Mouse (Mus musculus): ENCODE data around the gene M1ap. TPM values are rescaled to one million over a fixed set of nuclear protein-coding genes. Genes with fewer than 3 reads are reported as not detected.

Gene M1ap
- polyA plus RNA-seq (2015; fragmentation: Nextera tagmentation; extraction: Ambion mirVana), result 0.25 and 0.88 TPM in 2 replicates

DNA sequence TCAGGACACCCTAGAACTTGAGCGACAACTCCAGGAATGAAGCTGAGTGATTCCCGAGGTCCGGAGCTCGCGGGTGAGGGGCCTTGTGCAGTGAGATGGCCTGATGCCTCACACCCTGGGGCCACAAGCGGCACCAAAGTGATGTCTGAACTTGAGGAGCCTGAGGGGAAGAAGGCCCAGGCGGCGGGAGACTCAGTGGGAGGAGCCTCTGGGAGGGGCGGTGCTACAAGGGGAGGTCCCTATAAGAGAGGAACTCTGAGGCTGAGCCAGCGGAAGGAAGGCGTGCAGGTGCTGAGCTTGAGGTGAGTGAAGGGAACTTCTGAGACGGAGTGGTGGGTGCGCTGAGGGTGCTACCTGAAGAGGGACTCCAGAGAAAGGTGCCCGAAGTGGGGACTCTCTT lies at the start of gene M1ap:
M1ap (plus strand) TSS at position 252 of the 400 bp plus-strand sequence.
- no peak for ATAC-seq (ENCODE audit: insufficient number of reproducible peaks, insufficient read depth, low FRiP score, low TSS enrichment, low read depth)
- no peaks in the 10 kb centered on the region for H3K36me3 ChIP-seq
- no peaks in the 10 kb centered on the region for H3K27me3 ChIP-seq
- no peaks in the 10 kb centered on the region for H3K4me1 ChIP-seq
- H3K9ac ChIP-seq, result no peak within 1 kb of the TSS
- H3K27ac ChIP-seq, result no peak within 1 kb of the TSS
- H3K4me2 ChIP-seq, result no peak within 1 kb of the TSS
- no peak within 1 kb of the TSS for H3K4me3 ChIP-seq
- 64% methylated on average over 14 of the region's 14 CpGs for WGBS
- H3K9me3 ChIP-seq, result no peaks in the 10 kb centered on the region; the same call in 1 of the 2 replicates

DNA sequence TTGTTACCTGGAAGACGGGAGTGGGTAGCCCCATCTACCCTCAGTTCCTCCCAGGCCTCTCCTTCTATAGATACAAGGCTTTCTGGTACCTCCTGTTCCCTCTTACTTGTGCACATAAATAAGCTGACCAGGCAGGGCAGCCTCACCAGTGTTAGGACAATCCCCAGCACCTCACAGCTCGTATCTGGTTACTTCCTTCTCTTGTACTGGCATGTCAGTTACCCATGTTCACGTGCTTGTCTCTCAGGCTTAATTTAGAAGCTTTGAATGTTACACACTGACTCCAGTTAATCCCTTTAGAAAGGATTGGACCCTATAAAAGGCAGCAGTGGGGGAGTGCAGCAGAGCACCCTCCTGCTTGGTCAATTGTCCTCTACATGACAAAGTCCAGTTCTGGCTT lies 49.4 kb upstream of the M1ap start:
- Histone ChIP-seq H3K9me3 (no peaks in the 10 kb centered on the region), H3K4me3 (no peak overlapping the region), H3K27me3 (no peaks in the 10 kb centered on the region), H3K4me1 (no peaks in the 10 kb centered on the region), H3K4me2 (no peak overlapping the region), H3K9ac (no peak overlapping the region), H3K27ac (no peak overlapping the region), H3K36me3 (no peaks in the 10 kb centered on the region)
- 52% methylated on average over 3 of the region's 3 CpGs for WGBS
- no peak for ATAC-seq (ENCODE audit: insufficient number of reproducible peaks, insufficient read depth, low FRiP score, low TSS enrichment, low read depth)

DNA sequence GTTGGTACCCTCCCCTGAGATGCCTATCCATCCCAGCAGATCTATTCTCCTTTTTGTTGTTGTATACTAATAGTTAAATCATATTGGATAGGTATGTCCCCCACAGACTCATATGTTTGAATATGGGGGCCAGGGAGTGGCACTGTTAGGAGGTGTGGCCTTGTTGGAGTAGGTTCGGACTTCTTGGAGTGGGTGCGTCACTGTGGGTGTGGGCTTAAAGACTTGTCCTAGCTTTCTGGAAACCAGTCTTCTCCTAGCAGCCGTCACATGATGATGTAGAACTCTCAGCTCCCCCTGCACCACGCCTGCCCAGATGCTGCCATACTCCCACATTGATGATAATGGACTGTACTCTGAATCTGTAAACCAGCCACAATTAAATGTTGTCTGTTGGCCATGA lies 48.5 kb upstream of the M1ap start:
- Histone ChIP-seq H3K4me2 (no peak overlapping the region), H3K27ac (no peak overlapping the region), H3K9me3 (no peaks in the 10 kb centered on the region), H3K4me3 (no peak overlapping the region), H3K9ac (no peak overlapping the region), H3K27me3 (no peaks in the 10 kb centered on the region), H3K36me3 (no peaks in the 10 kb centered on the region), H3K4me1 (no peaks in the 10 kb centered on the region)
- WGBS, result 82% methylated on average over 4 of the region's 4 CpGs
- no peak for ATAC-seq (ENCODE audit: insufficient number of reproducible peaks, insufficient read depth, low FRiP score, low TSS enrichment, low read depth)

DNA sequence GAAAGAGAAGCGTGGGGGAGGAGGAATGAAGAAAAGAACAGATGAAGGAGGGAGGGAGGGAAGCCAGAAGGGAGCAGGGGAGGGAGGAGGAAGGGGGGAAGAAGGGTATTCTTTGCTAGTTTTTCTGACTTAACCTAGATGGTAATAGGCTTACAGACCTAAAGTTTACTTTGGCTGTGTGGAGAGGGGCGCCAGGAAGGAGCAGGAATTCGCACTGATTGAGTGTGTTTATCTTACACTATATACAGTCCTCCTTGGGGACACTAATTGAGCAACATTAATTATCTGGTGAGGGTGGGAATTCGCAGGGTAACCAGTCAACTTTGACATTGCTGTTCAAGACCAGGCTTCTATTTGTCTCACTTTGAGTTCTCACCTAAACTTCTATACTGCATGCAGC lies 48.0 kb upstream of the M1ap start:
- no peak for ATAC-seq (ENCODE audit: insufficient number of reproducible peaks, insufficient read depth, low FRiP score, low TSS enrichment, low read depth)
- WGBS, result 57% methylated on average over 4 of the region's 4 CpGs
- no peaks in the 10 kb centered on the region for H3K36me3 ChIP-seq
- no peaks in the 10 kb centered on the region for H3K9me3 ChIP-seq
- H3K4me2 ChIP-seq, result no peak overlapping the region
- H3K4me1 ChIP-seq, result no peaks in the 10 kb centered on the region
- H3K9ac ChIP-seq, result no peak overlapping the region
- no peak overlapping the region for H3K27ac ChIP-seq
- no peak overlapping the region for H3K4me3 ChIP-seq
- H3K27me3 ChIP-seq, result no peaks in the 10 kb centered on the region

DNA sequence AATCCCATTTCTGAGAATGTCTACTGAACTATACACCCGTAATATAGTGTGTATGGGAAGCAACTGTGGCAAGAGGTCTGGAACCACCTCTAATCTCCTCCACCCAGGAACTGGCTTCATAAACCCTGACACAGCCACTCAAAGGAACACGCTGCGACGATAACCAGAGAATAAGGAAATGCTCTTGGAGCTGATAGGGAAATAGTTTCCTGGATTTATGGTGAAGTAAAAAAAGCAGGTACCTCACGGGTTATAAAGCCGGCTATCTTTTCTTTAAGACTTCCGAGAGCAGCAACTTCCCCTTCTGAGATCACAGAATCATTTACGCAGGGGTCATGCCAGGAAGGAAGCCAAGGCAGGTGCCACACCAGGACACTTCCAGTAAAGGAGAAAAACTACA lies 44.1 kb upstream of the M1ap start:
- ATAC-seq (ENCODE audit: insufficient number of reproducible peaks, insufficient read depth, low FRiP score, low TSS enrichment, low read depth), result no peak
- H3K27ac ChIP-seq, result no peak overlapping the region
- no peak overlapping the region for H3K9ac ChIP-seq
- H3K27me3 ChIP-seq, result no peaks in the 10 kb centered on the region
- H3K4me2 ChIP-seq, result no peak overlapping the region
- H3K36me3 ChIP-seq, result no peaks in the 10 kb centered on the region
- WGBS, result 78% methylated on average over 8 of the region's 8 CpGs
- H3K4me3 ChIP-seq, result no peak overlapping the region
- H3K9me3 ChIP-seq, result no peaks in the 10 kb centered on the region
- H3K4me1 ChIP-seq, result no peaks in the 10 kb centered on the region

DNA sequence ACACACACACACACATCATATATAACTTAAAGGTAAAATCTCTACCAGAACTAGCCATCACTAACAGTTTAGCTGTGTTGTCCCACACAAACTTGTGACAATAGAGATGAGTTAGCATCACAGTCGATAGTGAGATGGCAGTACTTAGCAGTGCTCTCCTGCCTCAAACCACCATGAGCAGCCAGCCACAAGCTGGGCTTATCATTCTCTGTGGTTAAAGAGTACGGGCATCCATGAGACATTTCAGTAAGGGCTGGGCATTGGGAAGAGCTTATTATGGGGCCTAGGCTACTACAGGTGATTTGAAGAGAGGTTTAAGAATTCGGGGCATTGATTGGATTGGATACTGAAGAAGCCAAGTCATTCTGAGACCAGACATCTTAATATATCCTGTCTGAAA lies 39.7 kb upstream of the M1ap start:
- Histone ChIP-seq H3K9me3 (no peaks in the 10 kb centered on the region), H3K27ac (no peak overlapping the region), H3K9ac (no peak overlapping the region), H3K36me3 (no peaks in the 10 kb centered on the region), H3K4me2 (no peak overlapping the region), H3K4me3 (no peak overlapping the region), H3K27me3 (no peaks in the 10 kb centered on the region), H3K4me1 (no peaks in the 10 kb centered on the region; the same call in 1 of the 2 replicates)
- 86% methylated on average over 3 of the region's 3 CpGs for WGBS
- ATAC-seq (ENCODE audit: insufficient number of reproducible peaks, insufficient read depth, low FRiP score, low TSS enrichment, low read depth), result no peak

DNA sequence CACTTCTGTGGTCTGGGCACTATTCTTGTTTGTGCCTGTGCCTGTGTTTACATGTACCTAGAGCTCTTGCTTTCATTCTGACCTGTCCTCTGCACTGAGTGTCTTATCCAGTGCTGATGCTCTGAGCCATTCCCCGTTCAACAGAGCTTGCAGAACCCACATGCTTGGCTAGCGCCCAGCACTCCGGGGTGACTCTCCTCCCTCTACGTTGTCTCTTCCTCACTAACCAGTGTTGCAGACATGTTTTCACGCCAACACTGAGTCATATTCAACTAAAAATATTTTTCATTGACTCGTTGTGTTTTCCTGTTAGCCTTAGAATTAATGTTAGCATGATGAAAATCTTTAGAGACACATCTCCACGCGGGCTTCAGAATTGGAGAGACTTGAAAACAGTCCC lies 38.7 kb upstream of the M1ap start:
- 75% methylated on average over 8 of the region's 8 CpGs for WGBS
- Histone ChIP-seq H3K9ac (no peak overlapping the region), H3K27me3 (no peaks in the 10 kb centered on the region), H3K4me2 (no peak overlapping the region), H3K9me3 (no peaks in the 10 kb centered on the region), H3K4me3 (no peak overlapping the region), H3K27ac (no peak overlapping the region), H3K4me1 (no peaks in the 10 kb centered on the region; the same call in 1 of the 2 replicates), H3K36me3 (no peaks in the 10 kb centered on the region)
- ATAC-seq (ENCODE audit: insufficient number of reproducible peaks, insufficient read depth, low FRiP score, low TSS enrichment, low read depth), result no peak

DNA sequence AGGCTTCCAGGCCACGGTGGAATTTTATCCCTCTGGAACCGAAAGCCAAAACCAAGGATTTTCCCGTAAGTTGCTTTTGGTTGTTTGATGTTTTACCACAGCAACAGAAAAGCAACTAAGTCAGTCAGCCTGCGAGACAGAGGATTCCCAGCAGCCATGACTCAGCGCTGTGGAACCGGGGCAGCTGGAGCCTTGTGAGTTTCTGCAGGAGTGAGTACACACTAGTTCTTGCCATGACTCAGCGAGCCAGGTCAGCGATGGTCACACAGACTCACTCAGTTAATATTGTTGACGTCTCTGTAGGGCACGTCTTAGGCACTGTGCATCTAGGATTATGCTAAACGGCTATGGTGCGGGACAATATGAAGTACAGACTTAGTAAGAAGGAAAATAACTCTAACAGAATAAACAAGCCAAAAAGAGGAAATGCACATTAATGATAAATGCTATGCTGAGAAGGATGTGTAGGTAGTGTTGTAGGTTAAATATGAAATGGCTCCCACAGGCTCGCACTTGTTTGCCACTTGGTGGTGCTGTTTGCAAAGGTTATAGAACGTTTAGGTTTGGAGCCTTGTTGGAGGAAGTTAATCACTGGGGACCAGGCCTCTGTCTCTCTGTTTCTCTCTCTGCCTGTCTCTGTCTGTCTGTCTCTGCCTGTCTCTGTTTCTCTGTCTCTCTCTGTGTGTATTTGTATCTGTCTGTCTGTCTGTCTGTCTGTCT lies 37.4 kb upstream of the M1ap start:
- H3K36me3 ChIP-seq, result no peaks in the 10 kb centered on the region

DNA sequence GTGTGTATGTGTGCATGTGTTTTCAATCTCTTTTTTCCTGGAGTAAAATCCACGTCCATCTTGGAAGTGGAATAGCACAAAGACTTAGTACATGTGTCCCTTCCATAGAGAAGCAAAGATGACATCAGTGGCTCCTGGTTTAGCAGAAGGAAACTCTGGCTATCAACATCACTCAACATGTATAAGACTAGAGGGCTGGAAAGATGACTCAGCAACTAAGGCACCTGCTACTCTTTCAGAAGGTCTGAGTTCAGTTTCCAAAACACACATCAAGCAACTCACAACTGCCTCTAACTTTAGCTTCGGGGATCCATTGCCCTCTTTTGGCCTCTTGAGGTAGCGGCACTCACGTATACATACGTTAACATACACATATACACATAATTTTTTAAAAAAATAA lies 35.4 kb upstream of the M1ap start:
- WGBS, result 82% methylated on average over 5 of the region's 5 CpGs
- Histone ChIP-seq H3K27ac (no peak overlapping the region), H3K4me1 (no peaks in the 10 kb centered on the region; the same call in 1 of the 2 replicates), H3K4me2 (no peak overlapping the region), H3K9ac (no peak overlapping the region), H3K36me3 (no peaks in the 10 kb centered on the region), H3K9me3 (no peaks in the 10 kb centered on the region), H3K27me3 (no peaks in the 10 kb centered on the region), H3K4me3 (no peak overlapping the region)
- no peak for ATAC-seq (ENCODE audit: insufficient number of reproducible peaks, insufficient read depth, low FRiP score, low TSS enrichment, low read depth)

More for the DNA sequence above, 37.4 kb upstream of the M1ap start:
- H3K4me1 ChIP-seq, result no peaks in the 10 kb centered on the region; the same call in 1 of the 2 replicates
- H3K27ac ChIP-seq, result no peak overlapping the region
- H3K4me2 ChIP-seq, result no peak overlapping the region
- no peak overlapping the region for H3K4me3 ChIP-seq
- WGBS, result 57% methylated on average over 14 of the region's 14 CpGs
- ATAC-seq (ENCODE audit: insufficient number of reproducible peaks, insufficient read depth, low FRiP score, low TSS enrichment, low read depth), result no peak
- H3K9me3 ChIP-seq, result no peaks in the 10 kb centered on the region
- H3K9ac ChIP-seq, result 0 out of 2 replicates have a peak overlapping the region, but pooled peaks have one; percentile 28
- H3K27me3 ChIP-seq, result no peaks in the 10 kb centered on the region

DNA sequence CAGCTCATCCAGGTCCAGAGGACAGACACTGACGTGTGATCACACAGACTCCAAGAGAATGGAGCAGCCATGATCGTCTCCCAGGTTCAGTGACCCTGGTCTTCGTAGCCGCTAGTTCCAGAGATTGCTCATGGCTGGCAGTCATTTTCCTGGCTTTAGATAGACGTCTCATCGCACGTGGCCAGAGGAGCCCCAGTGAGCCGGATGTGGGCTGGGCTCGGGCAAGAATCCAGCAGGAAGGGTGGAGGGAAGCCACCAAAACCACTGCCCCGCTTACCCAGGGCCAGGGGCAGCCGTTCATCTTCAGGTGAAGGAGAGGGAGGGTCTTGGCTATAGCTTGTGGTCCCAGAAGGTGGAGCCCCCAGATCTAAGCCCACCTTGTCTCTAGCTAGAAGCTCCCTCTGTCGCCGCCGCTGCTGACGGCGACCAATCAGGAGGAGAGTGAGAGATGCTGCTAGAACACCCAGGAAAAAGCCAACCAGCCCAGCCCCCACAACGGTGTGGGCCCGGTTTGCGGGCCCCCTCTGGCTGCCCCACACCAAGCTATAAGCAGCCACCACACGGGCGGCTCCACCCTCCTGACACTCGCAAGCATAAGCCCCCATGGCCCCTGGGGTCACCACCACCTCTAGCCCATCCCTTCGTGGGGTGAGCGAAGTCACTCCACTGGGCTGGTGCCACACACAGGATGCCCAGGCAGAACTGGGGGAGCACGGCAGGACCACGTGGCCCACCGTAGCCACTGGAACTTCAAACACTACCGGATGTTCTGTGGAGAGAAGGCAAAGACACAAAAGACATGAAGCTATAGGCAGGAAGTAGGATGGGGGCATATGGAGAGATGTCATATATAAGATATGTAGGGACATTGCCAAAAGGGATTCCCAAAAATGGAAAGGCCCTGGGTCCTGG lies 33.1 kb upstream of the M1ap start:
- H3K36me3 ChIP-seq, result no peaks in the 10 kb centered on the region
- H3K4me1 ChIP-seq, result peaks cover 2% of the 10 kb centered on the region
- WGBS, result 78% methylated on average over 28 of the region's 28 CpGs
- ATAC-seq (ENCODE audit: insufficient number of reproducible peaks, insufficient read depth, low FRiP score, low TSS enrichment, low read depth), result no peak
- H3K27me3 ChIP-seq, result no peaks in the 10 kb centered on the region
- H3K4me3 ChIP-seq, result no peak overlapping the region
- H3K4me2 ChIP-seq, result no peak overlapping the region
- no peak overlapping the region for H3K27ac ChIP-seq
- H3K9ac ChIP-seq, result no peak overlapping the region
- H3K9me3 ChIP-seq, result no peaks in the 10 kb centered on the region

DNA sequence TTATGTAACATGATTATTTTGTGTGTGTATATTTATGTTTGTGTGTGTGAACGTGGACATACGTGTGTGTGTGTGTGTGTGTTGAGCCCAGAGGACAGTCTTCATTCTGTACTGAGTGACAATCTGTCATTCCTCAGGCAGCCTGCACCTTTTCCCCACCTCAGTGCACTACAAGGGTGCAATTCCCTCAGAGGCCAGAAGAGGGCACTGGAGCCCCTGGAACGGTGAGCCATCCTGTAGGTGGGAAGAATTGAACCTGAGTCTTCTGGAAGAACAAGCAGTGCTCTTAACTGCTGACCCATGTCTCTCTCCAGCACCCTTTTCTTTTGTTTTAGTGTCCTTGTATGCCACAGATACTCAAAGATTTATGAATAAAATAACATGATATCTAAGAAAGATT lies 30.8 kb upstream of the M1ap start:
- Histone ChIP-seq H3K4me3 (no peak overlapping the region), H3K4me2 (no peak overlapping the region), H3K27ac (no peak overlapping the region), H3K9me3 (no peaks in the 10 kb centered on the region), H3K4me1 (peaks cover 2% of the 10 kb centered on the region; the same call in 1 of the 2 replicates), H3K27me3 (no peaks in the 10 kb centered on the region), H3K9ac (no peak overlapping the region), H3K36me3 (no peaks in the 10 kb centered on the region)
- no peak for ATAC-seq (ENCODE audit: insufficient number of reproducible peaks, insufficient read depth, low FRiP score, low TSS enrichment, low read depth)
- WGBS, result 17% methylated on average over 3 of the region's 3 CpGs

DNA sequence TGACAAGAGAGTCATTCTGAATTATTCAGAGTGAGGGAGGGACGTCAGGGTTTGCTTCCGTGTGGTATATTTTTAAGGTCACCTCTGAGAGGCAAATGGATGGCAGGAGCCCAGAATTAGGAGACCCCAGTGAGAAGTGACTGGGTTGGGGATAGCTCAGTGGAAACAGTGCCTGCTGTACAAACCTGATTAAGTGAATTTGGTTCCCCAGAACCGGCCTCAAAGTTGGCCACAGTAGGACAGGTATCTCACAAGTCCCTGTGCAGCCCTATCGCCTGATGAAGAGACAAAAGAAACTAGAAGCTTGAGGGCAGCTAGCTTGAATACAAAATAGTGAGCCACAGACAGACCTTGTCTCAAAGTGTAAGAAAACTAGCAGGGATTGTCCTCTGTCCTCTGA lies 30.2 kb upstream of the M1ap start:
- Histone ChIP-seq H3K27me3 (no peaks in the 10 kb centered on the region), H3K9ac (no peak overlapping the region), H3K4me2 (no peak overlapping the region), H3K4me1 (peaks cover 2% of the 10 kb centered on the region; the same call in 1 of the 2 replicates), H3K27ac (no peak overlapping the region), H3K9me3 (no peaks in the 10 kb centered on the region), H3K36me3 (no peaks in the 10 kb centered on the region), H3K4me3 (no peak overlapping the region)
- no peak for ATAC-seq (ENCODE audit: insufficient number of reproducible peaks, insufficient read depth, low FRiP score, low TSS enrichment, low read depth)
- WGBS, result 83% methylated on average over 4 of the region's 4 CpGs

Measured in embryonic facial prominence, embryonic 13.5 days (tissue).